Mouse (Mus musculus): ENCODE measurements around the gene Ltbr.
"Not testable (repeated sequence)": the region's sequence is repeated elsewhere in the genome, so short reads cannot be mapped to it uniquely, and the experiment has no call there.

Ltbr gene

DNA sequence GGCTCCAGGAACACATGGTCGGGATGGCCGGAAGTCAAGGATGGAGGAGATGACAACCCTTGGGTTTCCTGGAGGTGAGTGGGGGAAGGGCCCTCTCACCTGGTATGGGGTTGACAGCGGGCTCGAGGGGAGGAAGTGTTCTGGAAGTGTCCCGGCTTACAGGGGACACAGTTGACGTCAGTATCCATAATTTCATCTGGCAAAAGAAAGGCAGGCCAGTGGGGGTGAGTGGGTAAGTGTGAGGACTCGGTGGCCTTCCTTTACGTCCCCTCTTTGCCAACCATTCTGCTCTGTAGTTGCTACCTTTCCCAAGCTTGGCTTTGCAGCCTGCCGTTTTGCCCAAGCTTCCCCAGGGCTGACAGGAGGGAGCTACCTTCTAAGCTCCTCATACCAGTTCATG lies 1.5 kb downstream of the Ltbr start:
- DNase-seq (ENCODE audit: low spot score): no peak

DNA sequence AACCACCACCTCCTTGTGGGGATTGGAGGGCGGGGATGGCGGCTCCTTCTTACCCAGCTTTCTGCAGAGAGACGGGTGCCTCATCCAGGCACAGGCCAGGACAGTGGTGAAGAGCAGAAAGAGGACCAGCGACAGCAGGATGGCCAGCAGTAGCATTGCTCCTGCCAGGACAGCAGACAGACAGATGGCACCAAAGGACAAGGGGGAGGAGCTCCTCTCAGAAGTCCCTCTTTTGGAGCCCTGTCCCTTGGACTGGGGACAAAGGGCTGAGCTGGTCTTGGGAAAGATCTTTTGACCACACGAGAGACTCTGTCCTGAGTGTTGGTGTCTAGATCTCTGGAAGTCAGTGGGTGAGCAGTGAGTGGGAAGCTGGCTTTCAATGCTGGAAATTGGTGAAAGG lies 4.3 kb downstream of the Ltbr start:
- no peak for DNase-seq (ENCODE audit: low spot score)

DNA sequence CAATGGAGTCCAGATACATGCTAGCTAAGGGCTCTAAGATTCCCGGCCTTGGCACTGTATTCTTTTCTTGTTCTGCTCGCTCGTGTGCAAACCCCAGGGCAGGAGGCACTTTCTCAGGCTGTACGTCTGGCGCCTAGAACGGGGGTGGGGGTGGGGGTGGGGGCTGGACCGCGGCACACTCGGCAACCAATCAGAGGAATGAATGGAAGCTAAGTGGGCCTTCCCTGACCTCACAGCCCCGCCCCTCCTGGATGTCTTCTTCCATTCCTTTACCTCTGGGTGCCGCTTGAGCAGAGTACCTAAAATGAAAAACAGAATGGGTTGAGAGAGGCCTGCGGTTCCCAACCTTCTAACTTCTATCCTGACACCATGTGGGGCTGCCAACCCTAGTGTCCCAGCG lies 4.8 kb downstream of the Ltbr start:
- no peak for DNase-seq (ENCODE audit: low spot score)

DNA sequence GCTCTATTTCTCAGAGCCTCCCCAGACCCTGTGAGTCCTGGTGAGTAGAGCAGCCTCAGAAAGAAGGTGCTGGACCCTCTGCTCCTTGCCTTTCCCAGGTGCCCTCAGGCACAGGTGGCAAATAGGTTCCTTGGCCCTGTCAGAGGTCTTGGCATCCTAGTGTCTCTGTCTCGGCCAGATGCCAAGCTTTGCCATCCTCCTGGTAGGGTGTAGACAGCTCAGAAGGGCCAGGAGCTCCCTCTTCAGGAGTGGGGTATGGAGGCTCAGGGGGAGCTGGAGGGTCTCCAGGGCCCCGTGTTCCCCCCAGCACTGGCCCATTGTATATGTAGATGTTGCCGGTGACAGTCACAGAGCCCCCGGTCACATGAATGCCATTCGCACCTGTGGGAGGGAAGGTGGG lies 6.6 kb downstream of the Ltbr start:
- no peak for DNase-seq (ENCODE audit: low spot score)

DNA sequence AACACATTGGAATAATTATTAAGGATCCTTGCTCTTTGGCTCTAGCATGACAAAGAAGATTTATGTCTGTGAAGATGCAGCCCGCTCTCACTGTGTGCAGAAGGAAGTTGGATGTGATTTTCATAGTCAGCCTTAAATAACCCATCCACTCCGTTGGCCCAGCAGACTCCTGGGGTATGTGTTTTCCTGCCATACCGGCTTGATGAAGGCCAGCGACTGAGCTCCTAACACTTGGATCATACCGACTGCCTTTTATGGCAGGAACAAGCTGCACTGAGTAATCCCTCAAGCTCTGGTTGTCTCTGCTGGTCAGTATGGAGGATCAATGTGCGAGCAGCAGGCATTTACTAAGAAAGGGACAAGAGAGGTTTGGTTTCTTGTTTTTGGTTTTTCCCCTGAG lies 8.2 kb downstream of the Ltbr start:
- DNase-seq (ENCODE audit: low spot score): no peak

DNA sequence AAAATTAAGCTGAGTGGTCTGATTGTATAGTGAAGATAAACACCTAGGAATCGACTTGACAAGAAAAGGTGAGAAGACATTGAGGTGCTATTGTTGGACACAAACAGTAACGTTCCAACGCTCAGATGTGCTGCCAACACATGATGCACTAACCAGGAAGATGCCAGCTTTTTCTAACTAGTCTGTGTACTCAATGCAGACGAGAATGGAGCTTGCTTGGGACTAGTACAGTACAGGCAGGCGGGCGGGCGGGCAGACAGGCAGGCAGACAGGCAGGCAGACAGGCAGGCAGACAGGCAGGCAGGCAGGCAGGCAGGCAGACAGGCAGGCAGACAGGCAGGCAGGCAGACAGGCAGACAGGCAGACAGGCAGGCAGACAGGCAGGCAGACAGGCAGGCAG lies 9.3 kb downstream of the Ltbr start:
- DNase-seq (ENCODE audit: low spot score): not testable (repeated sequence)

DNA sequence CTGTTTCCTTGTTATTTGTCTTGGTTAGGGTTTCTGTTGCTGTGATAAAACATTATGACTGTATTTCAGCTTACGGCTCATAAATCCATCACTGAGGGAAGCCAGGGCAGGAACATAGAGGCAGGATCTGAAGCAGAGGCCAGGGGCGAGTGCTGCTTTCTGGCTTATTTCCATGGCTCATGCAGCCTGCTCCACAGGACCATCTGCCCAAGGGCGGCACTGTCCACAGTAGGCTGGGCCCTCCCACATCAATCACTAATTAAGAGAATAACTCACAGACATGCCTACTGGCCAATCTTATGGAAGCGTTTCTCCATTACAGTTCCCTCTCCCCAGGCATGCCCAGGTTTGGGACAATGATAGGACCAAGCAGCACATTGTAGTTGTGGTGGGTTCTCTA lies 10.4 kb downstream of the Ltbr start:
- DNase-seq (ENCODE audit: low spot score): no peak

DNA sequence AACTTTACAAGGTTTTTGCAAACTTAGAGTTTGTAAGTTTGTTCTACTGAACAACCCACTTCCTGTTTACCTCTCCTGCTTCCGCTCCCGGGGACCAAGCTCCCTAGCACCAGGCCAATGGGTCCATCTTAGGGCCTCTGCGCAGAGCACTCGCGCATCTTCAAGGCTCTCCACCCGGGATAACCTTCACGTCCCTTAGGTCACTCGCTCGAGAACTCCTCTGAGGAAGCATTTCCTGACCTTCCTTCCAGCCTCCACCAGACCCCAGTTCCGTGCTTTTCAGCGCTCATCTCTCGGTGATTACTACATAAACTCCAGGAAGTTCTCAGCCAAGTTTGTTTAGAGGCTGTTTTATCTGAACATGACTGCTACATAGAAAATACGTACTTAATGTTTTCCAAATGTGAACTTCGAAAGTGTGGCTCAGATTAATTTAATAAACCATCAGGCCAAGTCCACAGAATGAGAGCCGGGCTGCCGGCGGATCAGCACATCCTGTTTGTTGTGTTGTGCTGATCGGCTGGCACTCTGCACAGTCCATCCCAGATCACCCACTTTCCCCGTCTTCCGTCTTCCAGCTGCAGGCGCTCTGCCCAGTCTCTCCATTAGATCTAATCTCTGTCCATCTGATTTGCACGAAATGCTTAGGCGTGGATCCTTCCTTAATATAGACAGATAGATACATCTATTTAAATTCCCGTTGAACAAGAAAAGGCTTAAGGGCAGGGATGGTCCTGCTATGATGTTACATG lies 11.3 kb downstream of the Ltbr start:
- no peak for DNase-seq (ENCODE audit: low spot score)

DNA sequence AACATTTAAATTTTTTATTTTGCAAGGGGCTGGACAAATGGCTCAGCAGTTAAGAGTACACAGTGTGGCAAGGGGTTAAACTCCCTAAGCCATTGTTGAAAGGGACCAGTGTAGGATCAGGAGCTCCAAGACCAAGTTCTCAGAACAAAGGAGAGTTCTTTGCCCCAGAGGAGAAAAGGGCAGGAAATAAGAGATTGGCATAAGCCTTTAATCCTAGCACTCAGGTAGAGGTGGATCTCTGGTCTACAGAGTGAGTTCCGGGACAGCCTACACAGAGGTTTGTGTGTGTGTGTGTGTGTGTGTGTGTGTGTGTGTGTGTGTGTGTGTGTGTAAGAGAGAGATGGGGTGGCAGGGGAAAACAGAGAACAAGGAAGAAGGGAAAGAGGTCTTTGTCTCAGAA lies 12.7 kb downstream of the Ltbr start:
- DNase-seq (ENCODE audit: low spot score): no peak

DNA sequence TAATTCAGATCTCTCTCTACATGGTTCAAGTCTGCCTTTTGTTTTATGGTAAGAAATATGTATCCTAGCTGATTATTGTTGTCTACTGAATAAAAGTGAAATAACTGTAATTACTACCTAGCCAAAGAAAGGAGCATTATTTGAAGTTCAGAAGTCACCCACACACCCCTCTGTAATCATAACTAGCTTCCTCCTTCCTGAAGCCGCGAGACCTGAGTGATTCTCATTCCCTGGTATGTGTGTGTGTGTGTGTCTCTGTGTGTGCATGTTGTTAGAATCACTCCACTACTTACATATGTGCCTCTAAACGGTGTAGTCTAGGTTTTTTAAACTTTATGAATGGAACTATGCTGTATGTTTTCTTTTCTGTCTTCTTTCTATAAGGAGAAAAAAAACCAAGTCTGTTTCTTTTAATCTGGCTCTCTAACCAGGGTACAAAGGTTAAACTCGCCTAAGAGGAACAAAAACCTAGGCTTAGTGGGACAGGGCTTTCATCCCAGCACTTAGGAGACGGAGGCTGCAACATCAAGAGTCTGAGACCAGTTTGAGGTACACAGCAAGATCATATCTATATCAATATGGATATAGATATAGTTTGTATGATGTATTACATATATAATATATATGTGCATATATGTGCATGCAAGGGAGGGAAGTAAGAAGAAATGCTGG lies 16.4 kb downstream of the Ltbr start:
- no peak for DNase-seq (ENCODE audit: low spot score)

DNA sequence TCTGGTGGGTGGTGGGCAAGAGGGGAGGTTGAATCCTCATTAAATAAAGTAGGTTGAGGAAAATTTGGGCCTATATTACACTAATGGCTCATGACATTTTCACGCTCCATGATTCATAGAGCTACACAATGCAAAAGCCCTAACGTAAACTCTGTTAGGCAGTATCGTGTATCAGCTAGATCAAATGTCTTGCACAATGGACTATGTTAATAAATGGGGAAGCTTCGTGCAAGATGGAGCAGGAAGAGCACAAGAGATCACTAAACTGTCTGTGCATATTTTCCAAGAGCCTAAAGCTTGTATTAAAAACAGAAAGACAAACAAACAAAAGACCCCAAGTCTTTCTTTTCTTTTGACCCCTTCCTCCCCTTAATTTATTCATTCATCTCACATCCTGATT lies 19.6 kb downstream of the Ltbr start:
- no peak for DNase-seq (ENCODE audit: low spot score)

DNA sequence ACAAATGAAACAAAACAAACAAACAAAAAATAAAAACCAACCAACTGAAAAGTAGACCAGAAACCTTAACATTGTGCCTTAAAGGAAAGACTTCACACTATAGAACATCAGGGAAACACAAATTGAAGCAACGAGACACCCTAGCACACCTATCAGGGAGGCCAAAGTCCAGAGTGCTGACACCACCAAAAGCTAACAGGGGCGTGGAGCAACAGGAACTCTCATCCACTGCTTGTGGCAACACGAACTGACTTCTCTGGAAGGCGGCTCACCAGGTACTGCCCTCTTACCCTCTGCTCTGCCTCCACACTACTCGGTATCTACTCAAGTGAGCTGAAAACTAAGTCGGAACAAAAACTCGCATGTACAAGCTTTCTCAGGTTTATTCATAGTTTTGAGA lies 21.4 kb downstream of the Ltbr start:
- DNase-seq (ENCODE audit: low spot score): peak; percentile 72

DNA sequence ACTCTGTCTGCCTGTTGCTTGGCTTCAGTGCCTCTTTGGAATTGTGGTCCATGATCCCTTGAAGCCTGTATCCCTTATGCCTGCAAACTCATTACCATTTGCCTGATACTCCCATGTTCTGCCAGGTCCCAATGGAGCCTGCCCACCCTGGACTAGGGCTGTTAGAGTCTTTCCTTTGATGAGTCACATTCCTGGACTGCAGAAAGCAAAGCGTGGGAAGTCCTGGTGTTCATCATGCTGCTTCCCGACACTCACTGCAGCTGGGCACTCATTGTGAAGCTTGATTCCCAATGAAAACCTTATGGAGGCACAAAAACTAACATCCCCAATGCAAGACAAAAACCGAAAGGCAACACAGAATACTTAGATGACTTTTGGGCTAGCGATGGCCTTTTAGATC lies 22.4 kb downstream of the Ltbr start:
- DNase-seq (ENCODE audit: low spot score): no peak

DNA sequence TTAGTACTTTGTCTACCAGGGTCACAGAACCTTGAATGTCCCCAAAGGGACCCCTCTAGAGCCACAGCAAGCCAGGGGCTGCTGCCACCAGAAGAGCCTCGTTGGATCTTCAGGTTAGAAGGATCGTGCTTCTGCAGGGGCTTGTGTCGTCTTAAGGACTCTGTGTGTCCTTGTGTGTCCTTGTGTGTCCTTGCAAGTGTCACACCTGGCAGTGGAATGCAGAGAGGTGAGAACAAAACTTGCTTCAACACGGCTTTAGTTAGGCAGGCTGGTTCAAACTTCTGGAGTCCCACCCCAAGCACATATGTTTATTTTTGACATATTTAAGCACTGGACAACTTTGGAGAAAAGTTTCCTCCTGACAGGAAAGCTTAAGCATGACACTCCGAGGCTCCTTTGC lies 25.0 kb downstream of the Ltbr start:
- DNase-seq (ENCODE audit: low spot score): no peak

DNA sequence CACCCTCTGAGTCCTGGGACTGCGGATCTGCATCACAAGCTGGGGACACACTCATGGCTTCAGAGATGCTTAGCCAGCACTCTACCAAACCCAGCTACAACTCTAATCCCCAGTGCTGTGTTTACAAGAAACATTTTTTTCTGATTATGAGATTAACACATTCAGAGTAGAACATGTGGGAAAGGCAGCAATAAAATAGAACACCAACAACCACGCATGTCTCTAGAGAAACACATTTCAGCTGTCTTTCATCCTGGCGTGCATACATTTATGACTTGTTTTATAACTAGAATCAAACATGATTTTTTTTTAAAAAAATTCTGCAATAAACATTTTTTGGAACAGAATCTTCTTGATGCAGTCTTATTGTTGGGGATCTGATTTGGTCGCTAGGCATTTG lies 26.7 kb downstream of the Ltbr start:
- no peak for DNase-seq (ENCODE audit: low spot score)

DNA sequence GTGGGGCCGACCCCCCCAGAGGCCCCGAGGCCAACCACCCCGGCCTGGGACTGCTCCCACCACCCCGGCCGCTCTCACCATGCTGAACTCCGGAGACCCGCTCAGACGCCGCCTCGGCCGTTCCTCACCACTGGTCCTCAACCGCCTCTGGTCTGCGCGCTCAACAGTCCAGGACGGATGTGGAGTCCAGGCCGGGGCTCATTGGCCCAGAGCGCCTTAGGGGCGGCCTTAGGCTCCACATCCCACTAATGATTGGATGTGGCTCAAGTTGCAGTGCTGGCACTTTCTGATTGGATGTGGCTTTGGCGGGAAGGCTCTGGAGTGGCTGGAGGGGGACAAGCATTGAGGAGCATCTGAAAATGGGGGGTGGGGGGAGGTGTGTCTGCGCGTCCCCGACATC lies 27.8 kb downstream of the Ltbr start, which contains the start of gene Tuba3a:
Tuba3a (minus strand) TSS at position 153 of the 400 bp plus-strand sequence.
- no peak for DNase-seq (ENCODE audit: low spot score)

DNA sequence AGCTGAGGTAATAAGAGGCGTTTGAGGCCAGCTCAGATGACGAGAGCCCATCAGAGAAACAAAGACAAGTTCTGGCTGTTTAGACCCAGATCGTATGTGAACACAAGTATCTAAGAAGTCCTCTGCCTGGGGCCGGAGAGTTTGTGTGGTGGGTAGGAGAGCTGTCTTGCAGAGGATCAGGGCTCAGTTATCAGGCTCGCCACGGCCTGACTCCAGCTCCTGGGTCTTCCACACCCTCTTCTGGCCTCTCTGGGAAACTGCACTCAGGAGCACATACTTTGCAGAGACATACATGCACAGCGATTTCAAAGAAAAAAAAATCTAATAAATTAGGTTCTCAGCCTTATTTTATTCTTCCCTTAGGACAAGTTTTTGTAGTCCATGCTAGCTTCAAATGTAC lies 28.9 kb downstream of the Ltbr start:
- no peak for DNase-seq (ENCODE audit: low spot score)

DNA sequence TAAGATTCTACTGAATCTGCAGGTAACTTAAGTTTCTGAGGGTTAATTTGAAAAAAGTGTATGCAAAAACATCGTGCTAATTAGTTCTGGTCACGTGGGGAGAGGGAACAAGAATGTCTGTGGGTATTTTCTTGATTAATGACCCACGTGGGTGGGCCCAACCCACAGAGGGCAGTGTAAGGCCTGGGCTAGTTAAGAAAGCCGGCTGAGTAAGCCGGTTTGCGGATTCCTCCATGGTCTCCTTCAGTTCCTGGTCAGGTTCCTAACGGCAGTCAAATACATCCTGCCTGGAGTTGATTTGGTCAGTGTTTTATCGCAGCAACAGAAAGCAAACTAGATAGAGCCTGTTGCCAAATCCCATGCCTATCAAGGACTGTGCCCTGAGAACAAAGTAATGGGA lies 29.4 kb downstream of the Ltbr start:
- DNase-seq (ENCODE audit: low spot score): no peak

DNA sequence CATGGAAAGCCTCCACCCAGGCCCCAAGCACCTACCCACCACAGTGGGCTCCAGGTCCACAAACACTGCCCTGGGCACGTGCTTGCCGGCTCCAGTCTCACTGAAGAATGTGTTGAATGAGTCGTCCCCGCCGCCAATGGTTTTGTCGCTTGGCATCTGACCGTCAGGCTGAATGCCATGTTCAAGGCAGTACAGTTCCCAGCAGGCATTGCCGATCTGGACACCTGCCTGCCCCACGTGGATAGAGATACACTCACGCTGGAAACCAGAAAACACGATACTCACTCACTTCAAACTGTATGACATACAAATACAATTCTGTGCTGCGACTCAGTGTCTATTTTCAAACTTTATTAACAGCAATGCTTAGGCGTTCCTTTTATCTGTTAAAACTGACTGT lies 31.0 kb downstream of the Ltbr start:
- DNase-seq (ENCODE audit: low spot score): not testable (repeated sequence)

DNA sequence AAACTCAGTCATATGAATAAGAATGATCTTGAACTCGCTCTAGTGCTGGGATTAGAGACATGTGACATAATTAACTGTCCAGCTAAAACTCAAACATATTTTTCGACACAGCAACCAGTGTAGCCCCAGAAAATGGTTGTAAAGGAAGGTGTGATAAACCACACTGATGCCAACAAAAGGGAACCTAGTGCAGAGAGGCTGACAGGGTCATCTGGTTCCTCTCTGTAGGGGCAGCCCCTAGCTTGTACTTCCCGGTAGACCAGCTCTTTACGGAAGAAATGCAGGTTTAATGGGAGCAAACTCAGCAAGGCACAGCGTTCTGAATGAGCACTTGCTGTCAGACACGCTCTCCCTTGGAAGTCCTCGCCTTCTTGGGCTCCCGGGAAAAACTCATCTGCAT lies 34.0 kb downstream of the Ltbr start:
- DNase-seq (ENCODE audit: low spot score): no peak

DNA sequence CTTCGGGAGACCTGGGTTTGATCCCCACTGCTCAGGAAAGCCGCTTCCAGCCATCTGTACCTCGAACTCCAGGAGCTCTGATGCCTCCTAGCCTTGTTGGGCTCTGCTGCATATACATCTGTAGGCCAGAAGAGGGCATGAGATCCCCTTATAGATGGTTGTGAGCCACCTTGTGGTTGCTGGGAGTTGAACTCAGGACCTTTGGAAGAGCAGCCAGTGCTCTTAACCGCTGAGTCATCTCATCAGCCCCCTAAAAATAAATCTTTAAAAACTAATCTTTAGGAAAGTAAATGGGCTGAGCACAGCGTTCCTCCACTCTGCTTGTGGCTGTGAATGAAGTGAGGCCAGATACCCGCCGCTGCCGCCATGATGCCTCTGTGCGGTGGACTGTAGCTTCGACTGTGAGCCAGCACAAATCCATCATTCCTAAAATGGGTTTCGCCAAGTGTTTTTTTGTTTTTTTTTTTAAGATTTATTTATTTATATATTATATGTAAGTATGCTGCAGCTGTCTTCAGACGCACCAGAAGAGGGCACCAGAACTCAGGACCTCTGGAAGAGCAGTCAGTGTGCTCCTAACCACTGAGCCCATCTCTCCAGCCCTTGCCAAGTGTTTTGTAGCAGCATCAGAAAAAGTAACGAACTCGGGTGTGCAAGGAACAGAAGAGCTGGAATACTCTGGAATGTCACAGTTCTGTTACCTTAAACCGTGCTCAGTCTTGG lies 38.7 kb downstream of the Ltbr start:
- peak; percentile 32 for DNase-seq (ENCODE audit: low spot score)

DNA sequence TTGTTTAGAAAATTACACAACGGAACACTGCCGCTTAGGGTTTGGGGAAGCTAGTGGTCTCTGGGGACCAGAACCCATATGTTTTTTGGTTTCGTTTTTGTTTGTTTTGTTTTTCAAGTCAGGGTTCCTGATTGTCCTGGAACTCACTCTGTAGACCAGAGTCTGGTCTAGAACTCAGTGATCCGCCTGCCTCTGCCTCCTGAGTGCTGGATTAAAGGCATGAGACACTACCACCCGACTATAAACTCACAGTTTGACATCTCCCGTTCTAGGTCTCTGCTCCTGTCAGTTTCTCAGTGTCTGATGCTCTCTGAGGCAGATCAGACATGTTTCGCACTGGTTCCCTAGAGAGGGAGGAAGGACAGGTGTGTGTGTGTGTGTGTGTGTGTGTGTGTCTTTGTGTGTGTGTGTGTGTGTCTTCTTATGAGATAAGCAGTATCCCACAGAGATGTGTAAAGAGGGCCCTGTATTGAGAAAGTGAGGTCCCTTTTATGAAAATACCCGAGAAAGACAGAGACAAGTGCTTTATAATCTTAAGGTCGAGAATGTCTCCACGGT lies 41.4 kb downstream of the Ltbr start:
- DNase-seq (ENCODE audit: low spot score): no peak

Data from yolk sac, embryonic 10.5 days (tissue).